Mouse (Mus musculus): ENCODE results near the gene Kiz. TPM values are rescaled to one million over a fixed set of nuclear protein-coding genes. Genes with fewer than 3 reads are reported as not detected.
A peak's percentile ranks its signal among the peaks of the same experiment; 100 is the strongest.

Gene Kiz
- polyA plus RNA-seq, 1 experiment from 2014 or later: 26.2 TPM

DNA sequence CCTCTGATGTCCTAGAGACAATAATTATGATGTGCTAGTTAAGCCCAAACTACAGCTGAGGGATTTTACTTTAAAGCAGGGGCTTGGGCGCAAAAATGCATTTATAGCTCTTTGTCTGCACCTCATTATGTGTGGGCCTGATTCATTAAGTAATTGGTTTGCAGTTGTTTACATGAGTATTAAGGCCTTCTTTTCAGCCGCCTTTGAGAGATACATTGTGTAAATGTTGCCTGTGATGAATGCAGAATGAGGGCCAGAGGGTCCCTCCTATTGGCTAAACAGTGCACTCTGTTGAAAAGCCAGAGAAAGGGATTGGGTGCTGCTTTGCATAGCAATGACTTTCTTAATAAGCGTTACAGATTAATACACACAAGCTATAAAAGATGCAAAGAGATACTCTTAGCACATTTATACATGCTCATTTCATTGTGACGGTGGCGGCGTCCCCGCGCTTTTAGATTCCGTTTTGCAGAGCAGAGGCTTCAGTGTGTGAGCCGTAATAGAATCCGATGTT, 102.8 kb downstream of the Kiz start:
- H3K4me3 ChIP-seq: peak overlapping the region; percentile 46
- H3K27ac ChIP-seq: no peak overlapping the region; the same call in 1 of the 2 replicates
- WGBS: 16% methylated on average over 11 of the region's 11 CpGs
- DNase-seq (ENCODE audit: low spot score): peak; percentile 32
- H3K36me3 ChIP-seq: no peaks in the 10 kb centered on the region; the same call in 1 of the 2 replicates
- H3K9me3 ChIP-seq (replicated peaks): no peaks in the 10 kb centered on the region
- no peaks in the 10 kb centered on the region for H3K27me3 ChIP-seq (ENCODE audit: low read depth, poor library complexity, severe bottlenecking)
- H3K4me1 ChIP-seq: peaks cover 11% of the 10 kb centered on the region

GRCm38 (mm10) chr2:146958951-146959821, 103.5 kb downstream of the Kiz start:
- DNase-seq (ENCODE audit: low spot score): peak; percentile 92
- Histone ChIP-seq H3K9me3 (replicated peaks) (no peaks in the 10 kb centered on the region), H3K27me3 (ENCODE audit: low read depth, poor library complexity, severe bottlenecking) (no peaks in the 10 kb centered on the region), H3K4me3 (peak overlapping the region; percentile 46), H3K36me3 (no peaks in the 10 kb centered on the region; the same call in 1 of the 2 replicates), H3K27ac (peak overlapping the region; percentile 68; the same call in 1 of the 2 replicates), H3K4me1 (peaks cover 11% of the 10 kb centered on the region)
- WGBS: 2% methylated on average over 21 of the region's 21 CpGs

- Histone ChIP-seq H3K36me3 (peaks cover 4% of the 10 kb centered on the region; the same call in 1 of the 2 replicates), H3K27me3 (ENCODE audit: low read depth, poor library complexity, severe bottlenecking) (no peaks in the 10 kb centered on the region), H3K9me3 (replicated peaks) (no peaks in the 10 kb centered on the region), H3K4me3 (no peak overlapping the region), H3K4me1 (no peaks in the 10 kb centered on the region), H3K27ac (no peak overlapping the region)
- DNase-seq (ENCODE audit: low spot score): no peak
- WGBS: 87% methylated on average over 3 of the region's 3 CpGs
These were observed 119.4 kb downstream of the Kiz start for GRCm38 (mm10) chr2:146975024-146975423.

GRCm38 (mm10) chr2:146975453-146976028, 119.9 kb downstream of the Kiz start:
- no peak overlapping the region for H3K27ac ChIP-seq
- no peak overlapping the region for H3K4me3 ChIP-seq
- H3K4me1 ChIP-seq: no peaks in the 10 kb centered on the region
- no peak for DNase-seq (ENCODE audit: low spot score)
- no peaks in the 10 kb centered on the region for H3K27me3 ChIP-seq (ENCODE audit: low read depth, poor library complexity, severe bottlenecking)
- no peaks in the 10 kb centered on the region for H3K9me3 ChIP-seq (replicated peaks)
- H3K36me3 ChIP-seq: no peaks in the 10 kb centered on the region
- WGBS: 76% methylated on average over 3 of the region's 3 CpGs

GRCm38 (mm10) chr2:146982786-146983185, 127.1 kb downstream of the Kiz start:
- DNase-seq (ENCODE audit: low spot score): no peak
- Histone ChIP-seq H3K27me3 (ENCODE audit: low read depth, poor library complexity, severe bottlenecking) (no peaks in the 10 kb centered on the region), H3K36me3 (no peaks in the 10 kb centered on the region), H3K4me3 (no peak overlapping the region), H3K27ac (no peak overlapping the region), H3K4me1 (no peaks in the 10 kb centered on the region), H3K9me3 (replicated peaks) (no peaks in the 10 kb centered on the region)
- WGBS: 92% methylated on average over 2 of the region's 2 CpGs

- WGBS: 96% methylated on average over 2 of the region's 2 CpGs
- no peak for DNase-seq (ENCODE audit: low spot score)
These were observed 129.2 kb downstream of the Kiz start for GRCm38 (mm10) chr2:146984831-146985230.

DNA sequence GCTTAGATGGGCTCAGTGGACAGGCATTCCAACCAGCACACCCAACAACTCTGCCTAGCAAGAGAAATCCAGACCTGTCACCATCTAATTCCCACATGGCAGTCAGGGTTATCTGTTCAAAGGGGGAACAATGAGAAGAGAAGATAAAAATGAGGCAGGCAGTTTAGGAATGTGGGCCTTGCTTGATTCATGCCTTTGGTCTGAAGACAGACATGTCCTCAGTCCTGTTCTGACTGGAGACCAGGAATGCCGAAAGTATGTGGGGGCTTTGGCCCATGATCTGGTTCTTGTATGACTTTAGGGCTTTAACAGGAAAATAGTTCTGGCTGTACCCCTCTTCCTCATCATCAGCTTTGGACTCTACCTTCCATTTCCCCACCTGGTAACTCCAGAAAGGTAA, 130.1 kb downstream of the Kiz start:
- Histone ChIP-seq H3K27ac (no peak overlapping the region), H3K9me3 (replicated peaks) (no peaks in the 10 kb centered on the region), H3K4me3 (no peak overlapping the region), H3K27me3 (ENCODE audit: low read depth, poor library complexity, severe bottlenecking) (no peaks in the 10 kb centered on the region), H3K4me1 (no peaks in the 10 kb centered on the region), H3K36me3 (no peaks in the 10 kb centered on the region)
- WGBS: 83% methylated on average over 1 of the region's 1 CpGs
- no peak for DNase-seq (ENCODE audit: low spot score)

More at GRCm38 (mm10) chr2:146984831-146985230, 129.2 kb downstream of the Kiz start:
- no peak overlapping the region for H3K4me3 ChIP-seq
- no peaks in the 10 kb centered on the region for H3K4me1 ChIP-seq
- no peak overlapping the region for H3K27ac ChIP-seq
- no peaks in the 10 kb centered on the region for H3K36me3 ChIP-seq
- no peaks in the 10 kb centered on the region for H3K27me3 ChIP-seq (ENCODE audit: low read depth, poor library complexity, severe bottlenecking)
- no peaks in the 10 kb centered on the region for H3K9me3 ChIP-seq (replicated peaks)

DNA sequence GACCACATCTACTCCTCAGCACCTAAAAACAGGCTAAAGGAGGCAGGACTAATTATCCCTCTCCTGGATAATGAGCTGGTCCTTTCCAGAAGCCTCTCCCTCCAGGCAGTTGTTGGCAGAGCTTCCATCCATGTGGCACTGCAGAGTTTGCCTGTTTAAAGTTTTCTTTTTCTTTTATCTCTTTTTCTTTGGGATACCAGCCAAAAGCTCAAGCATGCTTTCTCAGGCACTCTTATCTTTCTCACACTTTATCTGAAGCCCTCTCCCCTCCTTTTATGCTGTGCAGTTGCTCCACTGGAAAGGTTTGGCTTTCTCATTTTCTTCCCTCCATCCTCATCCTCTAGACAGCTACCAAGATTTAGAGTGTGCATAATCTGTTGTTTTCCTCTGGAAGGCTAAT, 130.8 kb downstream of the Kiz start:
- DNase-seq (ENCODE audit: low spot score): no peak
- Histone ChIP-seq H3K36me3 (no peaks in the 10 kb centered on the region), H3K4me3 (no peak overlapping the region), H3K9me3 (replicated peaks) (no peaks in the 10 kb centered on the region), H3K27me3 (ENCODE audit: low read depth, poor library complexity, severe bottlenecking) (no peaks in the 10 kb centered on the region), H3K4me1 (no peaks in the 10 kb centered on the region), H3K27ac (no peak overlapping the region)

GRCm38 (mm10) chr2:147007265-147007664, 151.6 kb downstream of the Kiz start:
- H3K27me3 ChIP-seq (ENCODE audit: low read depth, poor library complexity, severe bottlenecking): no peaks in the 10 kb centered on the region
- 90% methylated on average over 2 of the region's 2 CpGs for WGBS
- no peak for DNase-seq (ENCODE audit: low spot score)
- peaks cover 19% of the 10 kb centered on the region for H3K36me3 ChIP-seq
- no peak overlapping the region for H3K27ac ChIP-seq
- H3K4me1 ChIP-seq: peaks cover 9% of the 10 kb centered on the region
- H3K9me3 ChIP-seq (replicated peaks): no peaks in the 10 kb centered on the region
- H3K4me3 ChIP-seq: no peak overlapping the region

GRCm38 (mm10) chr2:147009084-147009483, 153.4 kb downstream of the Kiz start:
- H3K4me3 ChIP-seq: no peak overlapping the region
- no peak for DNase-seq (ENCODE audit: low spot score)
- no peaks in the 10 kb centered on the region for H3K27me3 ChIP-seq (ENCODE audit: low read depth, poor library complexity, severe bottlenecking)
- H3K36me3 ChIP-seq: peaks cover 19% of the 10 kb centered on the region
- no peaks in the 10 kb centered on the region for H3K9me3 ChIP-seq (replicated peaks)
- H3K4me1 ChIP-seq: peaks cover 10% of the 10 kb centered on the region
- H3K27ac ChIP-seq: no peak overlapping the region

- no peak for DNase-seq (ENCODE audit: low spot score)
- no peaks in the 10 kb centered on the region for H3K9me3 ChIP-seq (replicated peaks)
- peaks cover 19% of the 10 kb centered on the region for H3K36me3 ChIP-seq
- H3K27me3 ChIP-seq (ENCODE audit: low read depth, poor library complexity, severe bottlenecking): no peaks in the 10 kb centered on the region
- no peak overlapping the region for H3K27ac ChIP-seq
- H3K4me3 ChIP-seq: no peak overlapping the region
- 91% methylated on average over 4 of the region's 4 CpGs for WGBS
- peaks cover 14% of the 10 kb centered on the region for H3K4me1 ChIP-seq
These were observed 154.5 kb downstream of the Kiz start for GRCm38 (mm10) chr2:147010141-147010540.

GRCm38 (mm10) chr2:147010952-147011351, 155.3 kb downstream of the Kiz start:
- DNase-seq (ENCODE audit: low spot score): no peak
- no peak overlapping the region for H3K4me3 ChIP-seq
- H3K27me3 ChIP-seq (ENCODE audit: low read depth, poor library complexity, severe bottlenecking): no peaks in the 10 kb centered on the region
- peaks cover 14% of the 10 kb centered on the region for H3K4me1 ChIP-seq
- no peak overlapping the region for H3K27ac ChIP-seq
- WGBS: 95% methylated on average over 9 of the region's 9 CpGs
- no peaks in the 10 kb centered on the region for H3K9me3 ChIP-seq (replicated peaks)
- peaks cover 22% of the 10 kb centered on the region for H3K36me3 ChIP-seq

- peak overlapping the region; percentile 97 for H3K27ac ChIP-seq
- DNase-seq (ENCODE audit: low spot score): no peak
- H3K9me3 ChIP-seq (replicated peaks): no peaks in the 10 kb centered on the region
- H3K27me3 ChIP-seq (ENCODE audit: low read depth, poor library complexity, severe bottlenecking): no peaks in the 10 kb centered on the region
- peak overlapping the region; percentile 78 for H3K4me3 ChIP-seq
- peaks cover 14% of the 10 kb centered on the region for H3K4me1 ChIP-seq
- 80% methylated on average over 3 of the region's 3 CpGs for WGBS
- peaks cover 27% of the 10 kb centered on the region for H3K36me3 ChIP-seq
These were observed 155.9 kb downstream of the Kiz start for GRCm38 (mm10) chr2:147011474-147012140.

Measured in limb, embryonic 10.5 days (tissue).